3 mouse cellular contexts compared by ENCODE assay signal in the genomic region with DNA sequence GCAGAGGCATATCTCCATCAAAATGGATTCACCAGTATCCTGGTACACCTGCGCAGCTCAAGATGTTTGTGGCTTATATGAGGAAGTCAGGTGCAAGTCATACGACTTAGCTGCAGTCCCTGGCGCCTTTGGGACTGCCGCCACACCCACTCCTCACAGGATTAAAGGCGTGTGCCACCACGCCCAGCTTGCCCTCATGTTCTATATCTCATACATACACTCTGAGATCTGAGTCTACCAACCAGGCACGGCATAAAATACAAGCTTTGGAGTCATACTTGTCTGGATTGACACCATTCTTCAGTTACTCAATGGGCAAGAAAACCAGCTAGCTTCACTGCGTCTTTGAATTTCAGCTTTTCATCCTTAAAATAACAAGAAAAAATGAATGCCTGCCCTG.
DNase-seq lines count a peak whose midpoint lies in the region; ATAC-seq and TF ChIP-seq lines count a peak whose summit lies in the region.
"Not testable (repeated sequence)": the region's sequence is repeated elsewhere in the genome, so short reads cannot be mapped to it uniquely, and the experiment has no call there.

No protein-coding gene starts in this region.

- WGBS in intestine, embryonic 16.5 days = 80% methylated on average over 8 of the region's 8 CpGs
- WGBS in intestine, postnatal 0 days = 70% methylated on average over 8 of the region's 8 CpGs
- WGBS in stomach, postnatal 0 days = 74% methylated on average over 8 of the region's 8 CpGs

- not testable (repeated sequence) for H3K9ac ChIP-seq in intestine, embryonic 16.5 days (ENCODE audit: low read depth, low read length); intestine, postnatal 0 days (ENCODE audit: low read depth, low read length); stomach, postnatal 0 days (ENCODE audit: low read length)

- H3K27ac ChIP-seq in intestine, embryonic 16.5 days (ENCODE audit: low read length); intestine, postnatal 0 days (ENCODE audit: low read depth, low read length); stomach, postnatal 0 days (replicated peaks): not testable (repeated sequence)

- H3K4me2 ChIP-seq in intestine, embryonic 16.5 days (ENCODE audit: low read depth, low read length); intestine, postnatal 0 days (replicated peaks; ENCODE audit: low read depth); stomach, postnatal 0 days (replicated peaks; ENCODE audit: low read depth): not testable (repeated sequence)

- TF ChIP-seq EP300 in stomach, postnatal 0 days (optimal IDR thresholded peaks at IDR 0.05) = not testable (repeated sequence)

- not testable (repeated sequence) for TF ChIP-seq CTCF in intestine, postnatal 0 days (IDR thresholded peaks at IDR 0.05; ENCODE audit: low read depth); stomach, postnatal 0 days (IDR thresholded peaks at IDR 0.05; ENCODE audit: low read depth)

- peak; percentile 51; the same call in 1 of the 2 replicates for ATAC-seq in intestine, embryonic 16.5 days
- peak; percentile 36; the same call in 1 of the 2 replicates for ATAC-seq in intestine, postnatal 0 days
- ATAC-seq in stomach, postnatal 0 days (ENCODE audit: low FRiP score, low TSS enrichment) = peak; percentile 69; the same call in 1 of the 2 replicates

- H3K4me1 ChIP-seq in intestine, embryonic 16.5 days (ENCODE audit: control insufficient read depth, insufficient read depth, low read length); intestine, postnatal 0 days (replicated peaks; ENCODE audit: control insufficient read depth, insufficient read depth, low read length); stomach, postnatal 0 days (replicated peaks; ENCODE audit: control insufficient read depth, insufficient read depth): not testable (repeated sequence)

- H3K4me3 ChIP-seq in intestine, embryonic 16.5 days (ENCODE audit: low read length); intestine, postnatal 0 days (ENCODE audit: low read depth, low read length); stomach, postnatal 0 days (ENCODE audit: low read depth, low read length): not testable (repeated sequence)

- not testable (repeated sequence) for H3K36me3 ChIP-seq in intestine, embryonic 16.5 days (ENCODE audit: control insufficient read depth, insufficient read depth, low read length); intestine, postnatal 0 days (ENCODE audit: control insufficient read depth, insufficient read depth); stomach, postnatal 0 days (ENCODE audit: control insufficient read depth, insufficient read depth, low read length)

- peak; percentile 28 for DNase-seq in stomach, postnatal 0 days (ENCODE audit: low spot score)

- not testable (repeated sequence) for H3K27me3 ChIP-seq in intestine, embryonic 16.5 days (replicated peaks; ENCODE audit: control insufficient read depth, insufficient read depth, low read length); intestine, postnatal 0 days (replicated peaks; ENCODE audit: control insufficient read depth, insufficient read depth, low read length); stomach, postnatal 0 days (ENCODE audit: control insufficient read depth, insufficient read depth, low read length)

- not testable (repeated sequence) for H3K9me3 ChIP-seq in intestine, embryonic 16.5 days (ENCODE audit: control insufficient read depth, low read length); intestine, postnatal 0 days (ENCODE audit: control insufficient read depth); stomach, postnatal 0 days (ENCODE audit: control insufficient read depth, low read length)
